Mouse (Mus musculus) brain, embryonic 14.5 days (tissue): ENCODE measurements around the gene Ndufs8.

Experiments
- CTCF ChIP-seq: fragments of 200-500 bp; IDR thresholded peaks from 2 replicates; pipeline ENCODE4 v1.5.1; 2012; ENCODE audit warnings: inconsistent platforms, mild to moderate bottlenecking, moderate library complexity, borderline replicate concordance; ENCODE audit not compliant: insufficient read depth, insufficient read length; ENCODE audit errors: extremely low read depth
- POLR2A ChIP-seq: fragments of 200-500 bp; IDR thresholded peaks from 2 replicates; pipeline ENCODE4 v1.6.1; 2012; ENCODE audit warnings: mild to moderate bottlenecking, inconsistent platforms, borderline replicate concordance; ENCODE audit not compliant: poor library complexity, insufficient read depth, insufficient read length, severe bottlenecking; ENCODE audit errors: extremely low read depth

DNA sequence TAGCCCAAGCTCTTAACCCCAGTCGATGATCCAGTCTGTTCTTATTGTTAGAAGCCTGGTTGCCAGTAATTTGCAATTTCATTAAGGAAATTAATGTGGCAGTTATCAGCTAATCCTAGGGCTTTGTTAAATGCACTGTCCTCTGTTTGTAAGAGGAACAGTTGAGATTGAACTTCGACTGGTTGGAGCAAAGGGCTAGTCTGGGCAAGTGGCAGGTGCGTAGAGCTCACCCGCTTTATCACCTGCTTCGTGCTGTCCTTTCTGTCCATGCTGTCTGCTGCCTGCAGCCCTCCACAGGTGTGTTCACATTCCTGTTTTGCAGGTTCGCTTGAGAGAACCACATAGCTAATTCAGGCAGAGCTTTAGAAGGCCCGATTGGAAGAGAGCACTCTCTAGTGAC lies 37.5 kb downstream of the Ndufs8 start:
- no peak for TF ChIP-seq CTCF
- no peak for TF ChIP-seq POLR2A
